Mouse (Mus musculus) lung, postnatal 10 days (tissue): Measurements from ENCODE around the gene Iqch.

Experiments
- DNase-seq: peaks from one replicate; pipeline ENCODE4 v3.0.0; 2021

Iqch gene

GRCm38 (mm10) chr9:63602043-63602939 is at the start of gene Iqch, which contains the start of gene Aagab:
TSS of gene Iqch (minus strand) at chr9:63602493.
TSS of gene Aagab (plus strand) at chr9:63602660.
- DNase-seq: peak; percentile 97

GRCm38 (mm10) chr9:63651594-63651993 is 49.3 kb upstream of the Iqch start:
- peak; percentile 68 for DNase-seq

GRCm38 (mm10) chr9:63650905-63651304 is 48.6 kb upstream of the Iqch start:
- DNase-seq: peak; percentile 51

DNA sequence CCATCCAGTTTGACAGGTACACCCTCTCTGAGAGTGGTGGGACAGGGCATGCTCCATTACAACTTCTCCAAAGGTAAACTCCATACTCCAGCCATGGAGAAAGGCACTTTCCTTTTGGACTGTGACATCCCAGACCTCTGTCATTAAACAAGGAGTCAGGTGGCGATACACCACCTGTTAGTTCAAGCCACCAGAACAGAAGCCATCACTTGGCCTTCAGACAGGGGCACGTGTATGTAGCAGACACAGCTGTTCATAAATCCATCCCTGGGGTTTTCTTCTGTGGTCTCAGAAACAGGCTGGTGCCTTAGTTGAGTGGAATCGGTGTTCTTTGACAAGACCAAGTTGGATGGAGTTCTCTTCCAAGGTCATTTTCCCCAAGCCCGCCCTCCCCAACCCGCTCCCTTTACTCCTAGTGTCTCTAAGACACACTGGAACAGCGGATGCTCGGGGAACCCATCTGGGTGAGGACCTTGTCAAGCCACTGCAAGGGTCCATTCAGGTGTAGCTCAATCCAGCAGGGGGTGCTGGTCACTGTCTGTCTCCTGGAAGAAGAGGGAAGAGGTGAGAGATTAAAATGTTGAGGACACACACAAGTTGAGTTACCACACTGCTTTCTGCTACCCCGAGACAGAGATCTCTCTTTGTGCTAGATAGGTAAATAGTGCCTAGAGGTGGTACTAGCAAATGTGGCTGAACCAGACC is 47.7 kb upstream of the Iqch start:
- DNase-seq: peak; percentile 63

DNA sequence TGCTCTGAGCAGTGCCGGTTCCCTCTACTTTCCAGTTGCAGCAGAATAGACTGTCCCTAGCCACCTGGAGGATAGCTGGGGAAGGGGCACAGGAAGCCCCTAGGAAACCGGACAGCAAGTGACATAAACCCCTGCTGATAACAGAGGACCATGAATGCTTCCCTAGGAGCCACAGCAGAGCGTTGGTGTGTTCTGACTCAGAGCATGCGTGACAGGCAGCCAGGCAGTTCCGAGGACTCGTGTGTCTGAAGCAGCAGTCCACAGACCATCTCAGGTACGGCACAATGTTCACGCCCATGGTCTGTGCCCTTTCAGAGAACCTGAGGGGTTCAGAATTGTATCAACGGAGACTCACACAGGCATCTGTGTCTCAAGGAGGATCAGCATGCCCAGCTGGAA is 46.2 kb upstream of the Iqch start:
- no peak for DNase-seq

DNA sequence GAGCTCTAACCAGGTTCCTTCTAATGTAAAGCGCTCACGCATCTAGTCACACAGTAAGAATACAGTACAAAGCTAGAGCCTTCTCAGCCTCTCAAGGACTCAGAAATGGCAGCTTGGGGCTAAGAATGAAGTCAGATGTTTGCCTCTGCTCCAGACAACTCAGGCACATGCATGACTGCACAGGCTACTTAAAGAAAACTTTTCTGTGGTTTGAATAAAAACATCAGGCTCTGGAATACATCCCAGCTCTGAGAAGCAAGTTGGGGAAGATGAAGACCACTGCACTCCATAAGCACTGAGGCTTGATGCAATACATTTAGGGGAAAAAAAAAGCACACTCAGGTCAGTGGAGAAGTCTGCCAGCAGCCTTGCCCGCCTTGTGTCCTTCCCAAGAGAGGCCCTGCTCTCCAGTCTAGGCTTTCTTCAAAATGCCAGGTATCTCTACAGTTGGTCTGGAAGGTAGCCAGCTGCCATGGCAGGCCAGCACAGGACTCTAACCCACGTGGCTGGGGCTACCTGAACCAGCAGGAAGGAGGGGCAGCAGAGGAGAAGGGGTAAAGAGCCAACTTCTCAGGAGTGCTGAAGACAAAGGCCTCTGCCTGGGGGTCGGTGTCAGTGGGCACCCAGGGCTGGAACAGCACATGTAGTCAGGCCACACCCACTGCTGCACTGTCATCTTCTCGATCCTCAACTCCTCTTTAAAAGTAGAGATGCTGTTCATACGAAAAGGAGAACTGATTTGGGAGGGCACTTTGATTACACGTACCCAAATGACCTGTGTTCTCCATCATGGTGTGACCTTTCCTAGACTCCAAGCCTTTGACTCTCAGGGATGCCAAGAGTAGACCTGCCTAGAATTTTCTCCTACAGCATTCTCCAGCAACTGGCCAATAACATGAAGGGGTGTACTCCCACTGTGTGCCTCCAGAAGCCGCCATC is 45.6 kb upstream of the Iqch start:
- DNase-seq: no peak

DNA sequence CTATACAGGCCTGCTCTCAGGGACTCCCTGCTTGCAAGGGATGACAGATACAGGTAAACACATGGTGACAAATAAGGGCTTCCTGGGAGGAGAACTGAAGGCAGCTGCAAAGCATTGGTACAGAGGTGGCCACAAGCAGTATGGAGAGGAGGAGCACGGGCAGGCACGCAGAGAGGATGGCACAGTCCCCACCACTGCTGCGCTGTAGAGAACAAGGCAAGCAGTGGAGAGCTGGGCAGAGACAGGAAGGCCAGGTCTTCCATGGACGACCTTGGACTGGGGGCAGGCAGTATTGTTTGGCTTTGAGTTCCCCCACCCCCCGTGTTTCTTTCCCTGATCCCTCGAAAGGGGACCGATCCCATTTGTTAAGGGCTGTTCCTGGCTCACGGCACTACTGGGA is 42.8 kb upstream of the Iqch start:
- no peak for DNase-seq

- DNase-seq: no peak
Observed at GRCm38 (mm10) chr9:63644011-63644410, 41.7 kb upstream of the Iqch start.

DNA sequence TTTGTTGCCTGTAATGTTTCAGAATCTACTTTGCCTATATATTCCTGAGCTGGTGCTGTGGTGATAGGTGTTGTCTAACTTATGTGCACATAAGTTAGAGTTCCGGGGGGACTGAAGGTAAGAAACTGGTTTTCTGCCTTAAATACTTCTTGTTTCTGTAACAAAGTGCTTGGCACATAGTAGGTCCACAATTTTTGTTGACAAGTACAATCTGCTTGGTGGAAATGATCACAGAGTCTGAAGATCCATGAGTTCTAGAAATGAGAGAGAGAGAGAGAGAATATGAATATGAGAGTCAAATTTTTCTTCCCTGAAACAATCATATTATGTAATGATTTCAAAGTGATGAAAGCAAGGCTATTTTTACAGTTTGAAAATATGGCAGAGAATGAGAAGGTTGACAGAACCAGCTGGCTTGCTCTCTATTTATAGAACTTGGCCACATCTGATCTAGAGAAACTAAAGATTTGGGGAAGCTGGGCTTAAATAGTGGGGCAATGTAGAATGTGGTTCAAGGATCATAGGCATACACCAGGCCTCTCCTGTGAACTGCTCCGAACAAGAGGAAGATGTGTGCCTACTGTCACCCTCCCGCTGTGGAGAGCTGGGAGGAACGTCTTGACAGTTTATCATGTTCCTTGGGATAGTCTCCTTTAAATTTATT is 39.8 kb upstream of the Iqch start:
- DNase-seq: no peak

DNA sequence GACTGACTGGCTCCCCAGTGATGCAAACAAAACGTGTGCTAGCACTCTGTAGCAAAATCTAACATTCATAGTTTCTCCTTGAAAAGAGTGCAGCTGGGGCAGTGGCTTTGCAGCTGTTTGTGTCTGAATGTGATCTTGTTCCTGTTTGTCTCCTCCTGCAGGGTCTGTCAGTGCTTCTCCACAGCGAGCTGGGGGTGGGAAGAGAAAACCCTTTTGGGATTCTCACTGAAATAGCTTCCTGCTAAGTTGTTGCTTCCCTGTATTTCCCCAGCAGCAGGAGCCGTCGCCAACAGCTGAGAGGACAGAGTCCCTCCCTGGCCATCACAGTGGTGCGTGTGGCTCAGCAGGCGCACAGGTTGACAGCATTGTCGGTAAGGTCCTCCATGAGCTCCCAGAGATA is 33.8 kb upstream of the Iqch start:
- DNase-seq: no peak

- no peak for DNase-seq
Observed at GRCm38 (mm10) chr9:63633334-63633733, 31.0 kb upstream of the Iqch start.

DNA sequence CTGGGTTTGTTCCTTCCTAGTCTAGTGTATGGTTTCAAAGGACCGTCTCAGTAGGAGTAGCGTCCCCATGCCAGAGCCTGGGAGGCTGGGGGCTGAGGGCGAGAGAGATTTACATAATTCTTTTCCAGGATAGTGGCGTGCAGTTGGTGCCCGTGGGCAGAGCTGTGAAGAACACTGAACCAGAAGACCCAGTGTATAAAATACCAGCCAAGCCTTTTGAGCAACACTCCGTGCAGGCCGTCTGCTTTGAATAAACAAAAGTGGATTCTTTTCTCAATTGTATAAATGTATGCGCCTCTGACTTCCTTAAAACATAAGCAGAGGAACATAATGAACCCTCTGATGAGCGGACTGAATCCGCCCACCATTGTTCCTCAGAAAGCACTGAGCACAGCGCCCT is 30.6 kb upstream of the Iqch start:
- peak; percentile 43 for DNase-seq

GRCm38 (mm10) chr9:63632045-63632444 is 29.8 kb upstream of the Iqch start:
- no peak for DNase-seq

- no peak for DNase-seq
Observed at GRCm38 (mm10) chr9:63625090-63625756, 22.9 kb upstream of the Iqch start.

- no peak for DNase-seq
Observed at GRCm38 (mm10) chr9:63623895-63624569, 21.7 kb upstream of the Iqch start.

GRCm38 (mm10) chr9:63617967-63618366 is 15.7 kb upstream of the Iqch start:
- DNase-seq: no peak

- DNase-seq: no peak
Observed at GRCm38 (mm10) chr9:63614018-63614985, 12.0 kb upstream of the Iqch start.

DNA sequence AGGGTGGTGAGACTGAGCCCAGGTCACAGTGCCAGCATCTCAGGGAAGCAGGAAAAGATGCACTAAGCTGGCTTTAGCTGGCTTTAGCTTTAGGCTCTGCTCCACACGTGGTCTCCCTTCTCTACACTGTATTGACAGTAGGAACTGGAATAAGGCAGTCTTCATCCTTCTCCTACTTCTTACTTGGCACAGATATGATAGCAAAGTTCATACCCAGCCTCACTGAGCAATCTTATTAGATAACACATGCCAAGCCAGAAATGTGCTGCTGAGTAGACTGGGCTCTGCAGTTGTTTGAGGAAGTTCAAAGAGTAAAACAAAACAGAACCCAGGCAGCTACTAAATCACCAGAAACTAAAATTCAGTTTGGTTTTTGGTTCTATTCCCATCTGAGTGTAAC is 11.3 kb upstream of the Iqch start:
- DNase-seq: no peak

GRCm38 (mm10) chr9:63612565-63613515 is 10.5 kb upstream of the Iqch start:
- peak; percentile 27 for DNase-seq
